Mouse (Mus musculus): ENCODE data around the gene Rtp4. TPM values are rescaled to one million over a fixed set of nuclear protein-coding genes. Genes with fewer than 3 reads are reported as not detected.

Rtp4 gene
- polyA plus RNA-seq, 1 experiment from 2014 or later, result 8.4 TPM

GRCm38 (mm10) chr16:23511166-23511935, 8.7 kb upstream of the Rtp4 start:
- Histone ChIP-seq H3K9me3 (ENCODE audit: low read length) (no peaks in the 10 kb centered on the region), H3K4me2 (replicated peaks; ENCODE audit: low read depth, low read length) (no peak overlapping the region), H3K27me3 (ENCODE audit: insufficient read depth, low read length) (no peaks in the 10 kb centered on the region), H3K4me3 (ENCODE audit: low read length) (no peak overlapping the region), H3K9ac (replicated peaks; ENCODE audit: low read length) (no peak overlapping the region), H3K4me1 (ENCODE audit: insufficient read depth, low read length) (no peaks in the 10 kb centered on the region), H3K36me3 (ENCODE audit: insufficient read depth, low read length) (no peaks in the 10 kb centered on the region), H3K27ac (ENCODE audit: low read length) (no peak overlapping the region)
- 73% methylated on average over 4 of the region's 4 CpGs for WGBS
- no peak for ATAC-seq (ENCODE audit: low FRiP score, low TSS enrichment)

- Histone ChIP-seq H3K36me3 (ENCODE audit: insufficient read depth, low read length) (no peaks in the 10 kb centered on the region), H3K27ac (ENCODE audit: low read length) (no peak overlapping the region), H3K4me3 (ENCODE audit: low read length) (no peak overlapping the region), H3K27me3 (ENCODE audit: insufficient read depth, low read length) (no peaks in the 10 kb centered on the region), H3K9ac (replicated peaks; ENCODE audit: low read length) (no peak overlapping the region), H3K4me2 (replicated peaks; ENCODE audit: low read depth, low read length) (no peak overlapping the region), H3K4me1 (ENCODE audit: insufficient read depth, low read length) (peaks cover 9% of the 10 kb centered on the region), H3K9me3 (ENCODE audit: low read length) (no peaks in the 10 kb centered on the region)
- 87% methylated on average over 1 of the region's 1 CpGs for WGBS
- no peak for ATAC-seq (ENCODE audit: low FRiP score, low TSS enrichment)
These were observed 6.7 kb upstream of the Rtp4 start for GRCm38 (mm10) chr16:23513401-23513800.

- Histone ChIP-seq H3K27me3 (ENCODE audit: insufficient read depth, low read length) (no peaks in the 10 kb centered on the region), H3K4me1 (ENCODE audit: insufficient read depth, low read length) (peaks cover 29% of the 10 kb centered on the region), H3K4me3 (ENCODE audit: low read length) (no peak overlapping the region), H3K36me3 (ENCODE audit: insufficient read depth, low read length) (no peaks in the 10 kb centered on the region), H3K9ac (replicated peaks; ENCODE audit: low read length) (no peak overlapping the region), H3K4me2 (replicated peaks; ENCODE audit: low read depth, low read length) (no peak overlapping the region), H3K27ac (ENCODE audit: low read length) (no peak overlapping the region), H3K9me3 (ENCODE audit: low read length) (no peaks in the 10 kb centered on the region)
- no peak for ATAC-seq (ENCODE audit: low FRiP score, low TSS enrichment)
- WGBS, result 47% methylated on average over 3 of the region's 3 CpGs
These were observed 4.3 kb upstream of the Rtp4 start for GRCm38 (mm10) chr16:23515766-23516165.

GRCm38 (mm10) chr16:23516606-23517005, 3.5 kb upstream of the Rtp4 start:
- no peak for ATAC-seq (ENCODE audit: low FRiP score, low TSS enrichment)
- H3K4me3 ChIP-seq (ENCODE audit: low read length), result no peak overlapping the region
- 67% methylated on average over 2 of the region's 2 CpGs for WGBS
- H3K4me1 ChIP-seq (ENCODE audit: insufficient read depth, low read length), result peaks cover 38% of the 10 kb centered on the region
- peaks cover 3% of the 10 kb centered on the region; the same call in 1 of the 2 replicates for H3K27me3 ChIP-seq (ENCODE audit: insufficient read depth, low read length)
- H3K36me3 ChIP-seq (ENCODE audit: insufficient read depth, low read length), result no peaks in the 10 kb centered on the region
- no peaks in the 10 kb centered on the region for H3K9me3 ChIP-seq (ENCODE audit: low read length)
- no peak overlapping the region for H3K9ac ChIP-seq (replicated peaks; ENCODE audit: low read length)
- no peak overlapping the region for H3K4me2 ChIP-seq (replicated peaks; ENCODE audit: low read depth, low read length)
- no peak overlapping the region for H3K27ac ChIP-seq (ENCODE audit: low read length)

GRCm38 (mm10) chr16:23517230-23517629, 2.9 kb upstream of the Rtp4 start:
- H3K4me2 ChIP-seq (replicated peaks; ENCODE audit: low read depth, low read length), result no peak overlapping the region
- H3K4me1 ChIP-seq (ENCODE audit: insufficient read depth, low read length), result peaks cover 42% of the 10 kb centered on the region
- no peaks in the 10 kb centered on the region for H3K36me3 ChIP-seq (ENCODE audit: insufficient read depth, low read length)
- WGBS, result 77% methylated on average over 5 of the region's 5 CpGs
- no peak overlapping the region for H3K9ac ChIP-seq (replicated peaks; ENCODE audit: low read length)
- no peak for ATAC-seq (ENCODE audit: low FRiP score, low TSS enrichment)
- no peaks in the 10 kb centered on the region for H3K9me3 ChIP-seq (ENCODE audit: low read length)
- H3K27ac ChIP-seq (ENCODE audit: low read length), result no peak overlapping the region
- H3K27me3 ChIP-seq (ENCODE audit: insufficient read depth, low read length), result peaks cover 7% of the 10 kb centered on the region; the same call in 1 of the 2 replicates
- H3K4me3 ChIP-seq (ENCODE audit: low read length), result no peak overlapping the region

DNA sequence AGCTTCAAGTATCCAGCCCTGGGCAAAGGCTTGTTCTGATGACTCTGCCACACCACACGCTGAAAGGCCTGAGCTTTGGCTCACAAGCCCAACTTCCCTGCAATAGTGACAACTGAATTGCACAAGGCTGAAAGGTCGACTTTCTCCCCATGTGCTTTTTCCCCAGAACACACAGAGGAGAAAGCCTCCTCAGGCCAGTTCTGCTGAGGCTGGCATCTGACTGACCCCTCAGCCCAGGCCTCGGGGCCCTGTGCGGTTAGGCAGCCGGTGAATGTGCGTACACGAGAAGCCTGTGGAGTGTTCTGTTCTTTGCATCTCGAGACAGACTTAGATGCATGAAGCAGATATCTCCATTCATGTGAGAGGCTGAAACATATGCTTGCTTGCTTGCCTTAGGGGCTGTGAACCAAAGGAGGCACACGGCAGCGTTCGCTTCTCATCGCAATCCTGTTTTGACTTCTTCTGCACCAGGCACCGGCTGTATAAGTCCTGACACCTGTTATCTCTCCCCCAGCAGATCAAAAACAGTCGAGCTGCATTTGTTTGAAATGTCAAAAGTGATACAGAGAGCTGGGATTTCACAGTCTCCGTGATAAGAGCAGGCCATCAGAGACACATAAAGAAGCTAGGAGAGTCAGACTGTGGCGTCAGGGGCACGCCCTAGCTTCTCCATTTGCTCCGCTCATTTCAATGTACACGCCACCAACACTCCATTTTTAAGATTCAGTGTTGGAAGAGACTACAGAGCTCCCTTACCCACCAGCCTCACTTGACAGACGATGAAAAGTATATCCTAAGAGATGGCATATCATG, 2.1 kb upstream of the Rtp4 start:
- peaks cover 7% of the 10 kb centered on the region; the same call in 1 of the 2 replicates for H3K27me3 ChIP-seq (ENCODE audit: insufficient read depth, low read length)
- H3K4me1 ChIP-seq (ENCODE audit: insufficient read depth, low read length), result peaks cover 48% of the 10 kb centered on the region
- no peak overlapping the region for H3K9ac ChIP-seq (replicated peaks; ENCODE audit: low read length)
- H3K27ac ChIP-seq (ENCODE audit: low read length), result 0 out of 2 replicates have a peak overlapping the region, but pooled peaks have one; percentile 4
- ATAC-seq (ENCODE audit: low FRiP score, low TSS enrichment), result no peak
- no peaks in the 10 kb centered on the region for H3K9me3 ChIP-seq (ENCODE audit: low read length)
- 54% methylated on average over 20 of the region's 20 CpGs for WGBS
- no peak overlapping the region for H3K4me3 ChIP-seq (ENCODE audit: low read length)
- no peaks in the 10 kb centered on the region for H3K36me3 ChIP-seq (ENCODE audit: insufficient read depth, low read length)
- H3K4me2 ChIP-seq (replicated peaks; ENCODE audit: low read depth, low read length), result no peak overlapping the region

GRCm38 (mm10) chr16:23518567-23519369, 1.3 kb upstream of the Rtp4 start:
- peak overlapping the region; percentile 60; the same call in 1 of the 2 replicates for H3K4me2 ChIP-seq (replicated peaks; ENCODE audit: low read depth, low read length)
- WGBS, result 50% methylated on average over 10 of the region's 10 CpGs
- H3K9ac ChIP-seq (replicated peaks; ENCODE audit: low read length), result no peak overlapping the region
- H3K36me3 ChIP-seq (ENCODE audit: insufficient read depth, low read length), result no peaks in the 10 kb centered on the region
- H3K4me3 ChIP-seq (ENCODE audit: low read length), result no peak overlapping the region
- peaks cover 7% of the 10 kb centered on the region; the same call in 1 of the 2 replicates for H3K27me3 ChIP-seq (ENCODE audit: insufficient read depth, low read length)
- H3K4me1 ChIP-seq (ENCODE audit: insufficient read depth, low read length), result peaks cover 56% of the 10 kb centered on the region
- H3K9me3 ChIP-seq (ENCODE audit: low read length), result no peaks in the 10 kb centered on the region
- no peak for ATAC-seq (ENCODE audit: low FRiP score, low TSS enrichment)
- peak overlapping the region; percentile 83 for H3K27ac ChIP-seq (ENCODE audit: low read length)

GRCm38 (mm10) chr16:23519771-23520170, 320 bp upstream of the Rtp4 start:
- Histone ChIP-seq H3K27me3 (ENCODE audit: insufficient read depth, low read length) (peaks cover 7% of the 10 kb centered on the region; the same call in 1 of the 2 replicates), H3K4me2 (replicated peaks; ENCODE audit: low read depth, low read length) (peak overlapping the region; percentile 60), H3K4me3 (ENCODE audit: low read length) (peak overlapping the region; percentile 41), H3K4me1 (ENCODE audit: insufficient read depth, low read length) (peaks cover 57% of the 10 kb centered on the region), H3K36me3 (ENCODE audit: insufficient read depth, low read length) (no peaks in the 10 kb centered on the region), H3K9ac (replicated peaks; ENCODE audit: low read length) (peak overlapping the region; percentile 62), H3K9me3 (ENCODE audit: low read length) (no peaks in the 10 kb centered on the region), H3K27ac (ENCODE audit: low read length) (peak overlapping the region; percentile 83)
- WGBS, result 7% methylated on average over 1 of the region's 1 CpGs
- no peak for ATAC-seq (ENCODE audit: low FRiP score, low TSS enrichment)

GRCm38 (mm10) chr16:23521092-23521491, 1.0 kb downstream of the Rtp4 start:
- peaks cover 6% of the 10 kb centered on the region; the same call in 1 of the 2 replicates for H3K9me3 ChIP-seq (ENCODE audit: low read length)
- peak overlapping the region; percentile 83 for H3K27ac ChIP-seq (ENCODE audit: low read length)
- H3K27me3 ChIP-seq (ENCODE audit: insufficient read depth, low read length), result peaks cover 7% of the 10 kb centered on the region; the same call in 1 of the 2 replicates
- H3K36me3 ChIP-seq (ENCODE audit: insufficient read depth, low read length), result no peaks in the 10 kb centered on the region
- WGBS, result 20% methylated on average over 5 of the region's 5 CpGs
- H3K4me2 ChIP-seq (replicated peaks; ENCODE audit: low read depth, low read length), result peak overlapping the region; percentile 60
- peaks cover 57% of the 10 kb centered on the region for H3K4me1 ChIP-seq (ENCODE audit: insufficient read depth, low read length)
- H3K4me3 ChIP-seq (ENCODE audit: low read length), result no peak overlapping the region
- H3K9ac ChIP-seq (replicated peaks; ENCODE audit: low read length), result no peak overlapping the region
- ATAC-seq (ENCODE audit: low FRiP score, low TSS enrichment), result 0 out of 2 replicates have a peak, but pooled peaks have one; percentile 4
